Mouse (Mus musculus) activated CD4-positive, CD25-positive, alpha-beta regulatory T cell, adult 4 months (primary cell): Measurements from ENCODE around the gene Gimap8. TPM values are rescaled to one million over a fixed set of nuclear protein-coding genes. Genes with fewer than 3 reads are reported as not detected.

Source experiments
- polyA plus RNA-seq, 2 experiments: library from polyadenylated mRNA; unstranded; fragments of 100-300 nt; shearing (Covaris generic); gene quantifications; one replicate each; pipeline ENCODE4 v1.2.1; 2017

Gene Gimap8
- polyA plus RNA-seq, 2 experiments from 2014 or later = 97.4 to 135 TPM

Other genes starting within 250 kb of the Gimap8 start
- 1 to 10 TPM; 7.4 to 9.7 TPM for gene Zfp467, start 201.4 kb upstream of the Gimap8 start, polyA plus RNA-seq
- under 1 TPM; 0.04 to 0.55 TPM for gene Sspo, start 199.0 kb upstream of the Gimap8 start, polyA plus RNA-seq
- gene Atp6v0e2, start 109.6 kb upstream of the Gimap8 start, polyA plus RNA-seq = not detected
- 10 to 100 TPM; 35.8 to 39.8 TPM for gene Lrrc61, start 92.4 kb upstream of the Gimap8 start, polyA plus RNA-seq
- under 1 TPM in 1 of 2 experiments, not detected in 1; 0.83 TPM for gene Rarres2, start 74.4 kb upstream of the Gimap8 start, polyA plus RNA-seq
- not detected for gene Gm45021, start 57.6 kb upstream of the Gimap8 start, polyA plus RNA-seq
- gene Repin1, start 53.4 kb upstream of the Gimap8 start, polyA plus RNA-seq = 1 to 10 TPM; 2.1 to 3.3 TPM
- not detected for gene Gm44965, start 53.3 kb upstream of the Gimap8 start, polyA plus RNA-seq
- gene Zfp775, start 45.2 kb upstream of the Gimap8 start, polyA plus RNA-seq = 1 to 10 TPM; 4.8 to 6.1 TPM
- 1 to 10 TPM; 1.2 to 1.7 TPM for gene AI854703, start 20.5 kb upstream of the Gimap8 start, polyA plus RNA-seq
- 100 to 1,000 TPM; 237 to 239 TPM for gene Gimap9, start 28.9 kb downstream of the Gimap8 start, polyA plus RNA-seq
- gene Gimap4, start 37.3 kb downstream of the Gimap8 start, polyA plus RNA-seq = 1,000 to 10,000 TPM; 1,705 to 1,816 TPM
- 100 to 1,000 TPM; 849 to 944 TPM for gene Gimap6, start 61.0 kb downstream of the Gimap8 start, polyA plus RNA-seq
- gene Gm28053, start 71.4 kb downstream of the Gimap8 start, polyA plus RNA-seq = 10 to 100 TPM; 42.8 to 45.0 TPM
- 100 to 1,000 TPM; 444 to 529 TPM for gene Gimap7, start 71.4 kb downstream of the Gimap8 start, polyA plus RNA-seq
- 100 to 1,000 TPM; 321 to 429 TPM for gene Gimap1, start 91.8 kb downstream of the Gimap8 start, polyA plus RNA-seq
- gene Gimap5, start 99.0 kb downstream of the Gimap8 start, polyA plus RNA-seq = 100 to 1,000 TPM; 198 to 220 TPM
- 1,000 to 10,000 TPM; 1,102 to 1,198 TPM for gene Gimap3, start 123.6 kb downstream of the Gimap8 start, polyA plus RNA-seq
- 10 to 100 TPM; 14.5 to 16.2 TPM for gene Tmem176a, start 193.7 kb downstream of the Gimap8 start, polyA plus RNA-seq
- 10 to 100 TPM; 19.4 to 29.2 TPM for gene Tmem176b, start 194.3 kb downstream of the Gimap8 start, polyA plus RNA-seq
- not detected for gene Aoc1, start 225.7 kb downstream of the Gimap8 start, polyA plus RNA-seq